Mouse (Mus musculus) liver, embryonic 14.5 days (tissue): ENCODE measurements around the gene Dnajb6.

Experiments used
- CTCF ChIP-seq: IDR thresholded peaks from 2 replicates; pipeline ENCODE4 v1.5.1; 2016; ENCODE audit warnings: antibody characterized with exemption, low read depth, control low read depth
- EP300 ChIP-seq: IDR thresholded peaks from 2 replicates; pipeline ENCODE4 v1.6.1; 2016; ENCODE audit warnings: antibody characterized with exemption, low read depth

DNA sequence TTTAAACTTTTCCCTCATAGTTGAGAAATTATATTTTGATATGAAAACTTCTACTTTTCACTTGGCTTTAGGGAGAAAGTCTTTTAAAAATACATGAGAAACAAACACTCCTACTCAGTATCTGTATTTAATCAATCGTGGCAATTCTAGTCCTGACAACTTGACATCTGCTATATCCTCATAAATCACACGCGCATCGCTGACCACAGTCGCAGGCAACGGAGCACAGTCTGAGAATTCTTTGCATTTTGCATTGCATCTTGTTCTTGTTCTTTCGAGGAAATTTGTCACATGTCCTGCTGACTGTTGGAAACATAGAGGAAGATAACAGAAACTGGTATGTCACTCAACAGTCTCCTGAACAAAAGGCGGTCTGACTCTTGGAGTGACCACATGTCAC is 116.9 kb downstream of the Dnajb6 start:
- no peak for TF ChIP-seq CTCF
- TF ChIP-seq EP300, result no peak
